Mouse (Mus musculus) gastrocnemius, adult 8-10 months (tissue): ENCODE measurements around the gene Cryga. TPM values are rescaled to one million over a fixed set of nuclear protein-coding genes. Genes with fewer than 3 reads are reported as not detected.

Experiments used
- DNase-seq, 2 experiments: peaks; one replicate each; pipeline ENCODE4 v3.0.0; 2022; ENCODE audit warnings: low spot score in 2 of 2
- total RNA-seq, 4 experiments: library from RNA; stranded (reverse); gene quantifications; 2 replicates each; pipeline ENCODE4 v1.2.4; 2022

The Cryga gene
- total RNA-seq = not detected

DNA sequence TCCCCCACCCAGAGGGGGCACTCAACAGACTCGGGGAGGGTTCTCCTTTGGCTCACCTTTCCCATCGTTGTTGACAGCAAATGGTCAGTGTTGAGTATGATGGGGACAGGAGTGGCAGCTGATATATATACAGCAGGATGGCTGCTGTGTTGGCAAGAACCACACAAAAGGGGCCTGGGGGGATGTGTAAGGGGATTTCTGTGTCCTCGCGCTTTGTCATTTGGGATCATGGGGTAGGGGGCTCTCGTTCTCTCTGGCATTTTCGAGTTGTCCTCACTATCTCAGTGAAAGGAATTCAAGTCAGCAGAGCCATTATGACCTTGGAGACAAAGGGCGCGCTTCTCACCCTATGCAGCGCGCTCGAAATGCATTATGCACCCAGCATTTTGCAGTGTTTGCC is at the start of gene Cryga:
Cryga (minus strand) TSS at position 101 of the 400 bp plus-strand sequence.
- DNase-seq = no peak

DNA sequence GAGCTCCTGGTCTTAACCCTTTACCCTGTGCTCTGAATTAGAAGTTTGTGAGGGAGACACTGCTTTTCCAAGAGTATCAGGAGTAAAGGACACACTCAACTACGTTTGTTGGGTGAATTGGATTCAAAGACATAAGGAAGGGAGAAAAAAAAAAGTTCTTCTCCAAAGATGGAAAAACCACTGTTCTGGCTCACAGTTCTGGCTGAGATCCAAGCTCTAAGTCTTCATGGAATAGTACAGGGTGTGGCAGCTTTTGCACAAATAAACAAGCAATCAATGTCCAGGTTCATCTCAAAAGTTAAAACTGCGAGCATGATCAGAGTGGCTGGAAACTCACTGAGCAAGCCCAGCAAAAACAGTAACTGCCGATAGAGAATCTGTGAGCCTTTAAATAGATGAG is 44.8 kb upstream of the Cryga start:
- no peak for DNase-seq

DNA sequence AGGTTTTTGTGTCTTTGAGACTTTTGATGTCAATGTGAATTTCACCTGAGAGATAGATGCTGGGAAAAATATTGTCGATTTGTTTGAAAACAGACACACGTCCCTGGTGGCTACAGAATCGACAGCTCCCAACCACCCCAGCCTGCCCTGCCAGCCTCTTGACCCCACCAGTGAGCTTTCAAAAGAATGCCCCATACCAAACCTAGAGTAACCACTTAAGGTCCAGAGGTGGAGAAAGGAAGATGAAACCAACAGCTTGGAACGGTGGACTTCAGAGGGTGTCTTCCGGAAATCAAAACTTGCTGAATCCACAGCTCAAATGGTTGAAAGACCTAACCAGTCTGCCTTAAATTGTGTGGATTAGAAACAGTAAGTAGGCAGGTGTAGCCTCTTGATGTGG is 44.2 kb upstream of the Cryga start:
- DNase-seq = no peak

DNA sequence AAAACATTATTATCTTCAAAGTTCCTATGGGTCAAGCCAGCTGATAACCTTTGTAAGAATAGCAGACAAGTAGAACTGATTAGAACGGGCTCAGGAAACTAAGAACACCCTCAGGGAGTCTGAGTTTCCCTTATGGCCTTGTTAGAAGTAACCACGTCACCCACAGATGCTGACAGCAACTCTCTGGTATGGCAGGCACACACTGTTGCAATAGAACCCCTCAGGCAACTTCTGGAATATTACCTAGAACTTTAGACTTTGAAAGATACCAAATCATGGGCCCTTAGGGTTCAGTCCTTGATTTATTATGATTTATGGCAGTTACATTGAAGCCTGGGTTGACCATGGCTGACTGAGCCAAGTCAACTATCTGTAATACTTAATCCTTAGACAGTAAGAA is 43.4 kb upstream of the Cryga start:
- no peak for DNase-seq

DNA sequence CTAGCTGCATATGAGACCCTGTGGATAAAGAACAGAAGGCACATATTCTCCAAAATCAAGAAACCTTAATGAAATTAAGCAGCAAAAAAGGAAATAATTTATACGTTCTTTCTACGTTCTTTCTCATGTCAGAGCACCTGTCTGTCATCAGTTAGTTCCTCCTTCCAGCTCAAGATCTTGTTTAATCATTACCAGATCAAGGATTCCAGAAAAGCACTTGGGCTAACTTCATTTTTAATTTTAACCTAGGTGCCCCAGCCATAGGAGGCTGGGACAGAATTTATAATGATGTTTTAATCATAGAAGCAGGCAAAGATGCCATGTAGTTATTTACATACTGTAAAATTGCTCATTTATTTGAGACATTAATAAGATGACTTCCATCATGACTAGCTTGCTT is 41.6 kb upstream of the Cryga start:
- DNase-seq = no peak

DNA sequence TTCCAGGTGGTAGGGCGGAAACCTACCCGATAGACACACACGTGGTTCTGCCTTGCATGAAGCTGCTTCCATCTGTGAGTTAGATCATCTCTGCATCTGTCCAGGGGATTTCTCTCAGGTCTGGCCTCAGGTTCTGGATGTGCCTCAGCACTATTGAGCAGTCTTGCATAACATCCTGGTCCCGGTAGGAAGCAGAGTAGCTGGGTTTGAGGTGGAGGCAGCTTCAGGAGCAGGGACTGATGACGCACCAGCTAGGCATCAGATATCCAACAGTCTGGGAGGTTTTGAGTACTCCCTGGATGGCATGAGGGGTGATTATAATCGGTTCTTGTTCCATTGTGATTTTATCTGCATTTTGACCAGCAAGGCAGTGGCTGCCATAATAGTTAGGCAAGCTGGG is 34.4 kb upstream of the Cryga start:
- DNase-seq = no peak

DNA sequence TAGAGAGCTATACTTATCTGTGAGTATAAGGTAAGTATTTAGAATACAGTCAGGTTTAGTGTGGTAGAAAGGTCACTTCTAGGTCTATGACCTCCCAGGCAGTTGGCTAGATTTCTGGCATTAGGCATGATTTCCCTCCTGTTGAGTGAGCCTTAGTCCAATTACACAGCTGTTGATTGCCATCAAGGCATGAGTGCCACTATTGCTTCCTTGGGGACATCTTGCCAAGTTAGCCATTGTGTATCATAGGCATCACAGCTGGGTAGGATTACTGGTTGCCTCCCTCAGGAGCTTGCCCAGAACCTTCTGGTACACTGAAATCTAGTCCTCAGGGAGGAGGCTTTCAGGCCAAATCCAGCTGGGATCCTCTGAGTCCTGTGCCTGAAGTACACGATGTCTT is 29.7 kb upstream of the Cryga start:
- DNase-seq = no peak

DNA sequence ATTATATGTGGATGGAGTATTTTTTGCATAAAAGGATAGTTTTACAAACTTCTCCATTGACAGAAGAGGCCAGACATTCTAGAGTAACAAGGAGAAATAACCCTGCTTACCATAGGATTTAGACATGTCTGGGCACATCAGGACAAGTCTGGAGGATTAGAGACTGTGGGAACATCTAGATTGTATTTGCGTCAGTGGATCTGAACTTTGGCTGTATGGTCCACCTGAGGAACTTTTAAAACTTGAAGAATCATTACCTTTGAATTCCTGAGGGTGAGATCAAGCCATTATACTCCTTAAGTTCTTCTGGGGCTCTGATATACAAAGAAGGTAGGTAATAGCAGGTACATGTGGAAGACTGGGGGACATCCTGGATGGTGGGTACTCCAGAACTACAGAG is 28.5 kb upstream of the Cryga start:
- DNase-seq = no peak

DNA sequence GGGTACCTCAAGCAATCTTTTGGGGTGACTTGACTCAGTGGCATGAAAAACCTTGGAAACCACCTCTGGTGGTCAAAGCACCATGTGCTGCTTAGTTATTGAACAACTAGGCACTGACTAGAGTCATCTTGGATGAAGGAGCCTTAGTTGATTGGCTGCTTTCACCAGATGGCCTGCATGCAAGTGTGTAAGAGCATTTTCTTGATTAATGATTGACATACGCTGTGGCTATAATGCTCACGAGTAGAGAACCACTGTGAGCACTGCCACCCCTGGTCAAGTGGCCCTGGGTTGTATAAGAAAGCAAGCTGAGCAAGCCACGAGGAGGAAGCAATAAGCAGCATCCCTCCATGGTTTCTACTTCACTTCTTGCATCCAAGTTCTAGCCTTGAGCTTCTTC is 27.1 kb upstream of the Cryga start:
- DNase-seq = no peak

DNA sequence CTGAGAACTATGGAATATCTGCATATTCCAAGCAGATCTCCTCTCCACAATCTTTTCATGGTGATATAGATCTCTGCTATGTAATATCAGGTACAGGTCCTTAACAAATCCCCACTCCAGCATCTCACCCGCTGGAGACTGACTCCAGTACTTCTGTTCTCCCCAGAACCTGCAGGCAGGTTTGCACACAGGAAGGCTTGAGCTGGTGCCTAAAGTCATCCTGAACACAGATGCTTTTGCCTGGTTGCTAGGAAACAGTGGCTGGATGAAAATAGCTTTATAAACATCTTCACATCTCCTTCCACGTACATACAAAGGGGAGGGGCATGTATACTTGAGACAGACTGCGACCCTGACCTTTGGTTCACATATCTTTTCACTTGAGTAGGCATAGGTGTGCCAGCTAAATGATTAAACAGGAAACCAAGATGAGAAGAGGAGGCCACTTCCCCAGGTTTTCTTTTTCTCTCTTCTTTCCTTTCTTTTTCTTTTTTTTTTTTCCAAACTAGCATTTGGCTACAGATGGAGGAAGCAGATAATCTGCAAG is 26.5 kb upstream of the Cryga start:
- DNase-seq = no peak

DNA sequence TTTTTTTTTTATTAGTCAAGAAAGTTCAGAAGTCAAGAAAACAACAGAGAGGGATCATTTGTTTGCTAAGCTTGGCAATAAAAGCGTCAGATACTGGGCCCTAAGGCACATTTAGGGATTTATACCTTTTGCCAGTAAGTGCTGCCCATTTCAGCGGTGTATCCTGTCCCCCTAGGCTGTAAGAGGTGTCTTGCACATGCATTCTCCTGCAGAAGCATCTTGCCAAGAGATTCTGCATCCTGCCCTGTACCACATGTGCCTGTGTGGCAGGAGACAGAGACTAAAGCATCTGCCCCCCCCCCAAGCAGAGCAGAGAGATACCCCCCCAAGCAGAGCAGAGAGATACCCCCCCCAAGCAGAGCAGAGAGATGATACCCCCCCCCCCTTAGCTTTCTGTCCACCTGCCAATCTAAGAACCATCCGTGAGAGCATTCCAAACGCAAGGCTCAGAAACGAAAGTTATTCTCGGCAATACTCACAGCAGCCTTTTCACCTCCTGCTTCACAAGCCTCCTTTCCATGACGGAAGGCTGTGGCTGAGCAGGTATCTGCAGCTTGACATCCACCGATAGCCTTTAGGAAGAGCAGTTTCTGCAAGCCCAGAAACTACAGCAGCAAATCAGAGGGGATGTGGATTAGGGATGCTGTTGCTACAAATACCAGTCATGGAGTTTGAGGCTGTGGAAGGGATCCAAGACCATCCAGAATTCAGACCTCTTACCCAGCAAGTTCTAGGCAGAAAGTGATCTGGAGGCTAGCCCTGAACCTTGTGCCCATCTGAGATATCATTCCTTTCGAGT is 19.6 kb upstream of the Cryga start, which contains the start of gene D630023F18Rik:
D630023F18Rik (minus strand) TSS at position 641 of the 799 bp plus-strand sequence.
- DNase-seq = no peak

DNA sequence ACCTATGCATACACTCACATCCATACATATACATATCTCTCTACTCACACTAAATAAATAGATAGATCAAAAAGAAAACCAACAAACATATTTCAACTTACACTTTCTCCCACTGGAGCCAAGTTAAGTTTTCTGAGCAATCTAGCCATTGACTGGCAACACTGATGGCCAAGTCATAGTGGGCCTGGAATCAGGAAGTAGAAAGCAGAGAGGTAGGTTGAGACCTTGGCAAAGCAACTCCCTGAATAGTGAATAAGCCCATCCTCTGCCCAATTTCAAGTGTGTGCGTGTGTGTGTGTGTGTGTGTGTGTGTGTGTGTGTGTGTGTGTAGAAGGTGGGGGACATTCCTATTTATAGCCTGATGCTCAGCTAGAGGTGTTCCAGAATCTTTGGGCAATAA is 16.3 kb upstream of the Cryga start, which contains the start of gene Gm28845:
Gm28845 (minus strand) TSS at position 121 of the 400 bp plus-strand sequence.
- no peak for DNase-seq

DNA sequence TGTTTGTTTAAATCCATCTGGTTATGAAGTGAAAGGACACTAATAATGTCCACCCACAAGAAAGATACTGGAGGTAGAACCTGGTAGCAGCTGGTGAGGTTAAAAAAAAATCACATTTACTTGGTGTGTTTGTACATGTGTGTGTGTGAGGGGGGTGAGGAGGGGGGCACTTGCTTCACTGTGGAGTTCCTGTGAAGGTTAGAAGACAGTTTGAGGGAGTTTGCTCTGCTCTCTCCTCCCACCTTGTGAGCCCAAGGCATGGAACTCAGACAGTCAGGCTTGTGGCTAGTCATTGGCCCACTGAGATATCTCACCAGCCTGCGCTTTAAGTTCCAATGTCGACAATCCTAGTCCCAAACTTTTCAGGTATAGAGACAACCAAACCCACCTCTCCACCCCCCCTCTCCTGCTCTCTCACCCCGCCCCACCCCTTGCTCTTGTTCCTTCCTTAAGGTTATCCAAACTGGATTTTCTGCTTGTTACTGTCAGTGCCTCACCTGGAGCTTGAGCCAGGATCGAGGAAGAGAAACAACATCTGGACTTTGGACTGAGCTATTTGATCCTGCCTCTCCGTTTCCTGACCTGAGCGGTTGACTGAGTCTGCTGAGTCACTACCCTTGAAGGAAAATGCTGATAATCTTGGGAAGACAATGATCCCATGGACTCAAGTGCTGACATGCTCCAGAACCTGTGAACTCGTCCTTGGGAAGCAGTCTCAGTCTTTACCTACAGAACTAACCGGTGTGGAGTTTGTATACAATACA is 15.2 kb upstream of the Cryga start:
- DNase-seq = no peak

DNA sequence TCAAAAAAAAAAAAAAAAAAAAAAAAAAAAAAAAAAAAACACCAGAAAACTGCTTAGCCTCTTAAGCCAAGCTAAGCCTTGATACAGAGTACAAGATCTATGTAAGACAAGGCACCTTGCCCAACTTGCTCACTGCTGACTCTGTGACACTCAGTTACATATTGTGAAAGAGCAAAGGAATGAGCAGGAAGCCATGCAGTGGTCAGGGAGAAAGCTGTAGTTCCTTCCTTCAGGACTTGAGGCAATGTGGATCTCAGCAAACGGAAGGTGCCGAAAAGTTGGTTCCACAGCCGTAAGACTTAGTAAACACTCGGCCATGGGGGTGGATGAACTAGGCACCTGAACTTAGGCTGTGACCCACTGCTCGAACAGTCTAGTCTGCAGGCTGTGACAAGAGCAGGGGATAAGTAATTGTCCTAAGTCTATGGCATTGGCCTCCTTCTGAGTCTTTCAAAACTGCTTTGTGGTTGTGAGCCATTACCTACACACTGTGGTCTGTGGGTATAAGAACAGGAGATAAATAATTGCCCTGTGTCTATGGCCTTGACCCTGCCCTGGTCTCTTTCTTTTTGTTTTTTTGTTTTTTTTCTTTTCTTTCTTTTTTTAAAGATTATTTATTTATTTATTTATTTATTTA is 10.5 kb upstream of the Cryga start:
- DNase-seq = no peak

DNA sequence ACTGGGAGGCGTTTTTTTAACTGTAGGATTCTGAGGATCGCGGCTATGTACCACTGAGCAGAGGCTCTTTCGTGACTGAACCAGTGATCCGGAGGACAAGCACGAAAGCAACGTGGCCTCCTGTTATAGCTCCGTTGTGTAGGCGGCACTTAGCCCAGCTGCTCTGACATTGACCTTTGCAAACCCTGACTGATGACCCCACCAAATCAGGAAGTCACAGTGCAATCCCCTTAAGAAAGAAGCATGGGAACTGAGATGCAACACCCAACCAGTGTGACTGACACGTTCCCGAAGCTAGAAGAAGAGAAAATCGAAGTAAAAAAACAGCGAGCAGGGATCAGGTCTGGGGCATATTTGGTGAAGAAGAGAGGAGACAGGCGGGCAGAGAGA is 9.6 kb upstream of the Cryga start:
- DNase-seq = no peak

DNA sequence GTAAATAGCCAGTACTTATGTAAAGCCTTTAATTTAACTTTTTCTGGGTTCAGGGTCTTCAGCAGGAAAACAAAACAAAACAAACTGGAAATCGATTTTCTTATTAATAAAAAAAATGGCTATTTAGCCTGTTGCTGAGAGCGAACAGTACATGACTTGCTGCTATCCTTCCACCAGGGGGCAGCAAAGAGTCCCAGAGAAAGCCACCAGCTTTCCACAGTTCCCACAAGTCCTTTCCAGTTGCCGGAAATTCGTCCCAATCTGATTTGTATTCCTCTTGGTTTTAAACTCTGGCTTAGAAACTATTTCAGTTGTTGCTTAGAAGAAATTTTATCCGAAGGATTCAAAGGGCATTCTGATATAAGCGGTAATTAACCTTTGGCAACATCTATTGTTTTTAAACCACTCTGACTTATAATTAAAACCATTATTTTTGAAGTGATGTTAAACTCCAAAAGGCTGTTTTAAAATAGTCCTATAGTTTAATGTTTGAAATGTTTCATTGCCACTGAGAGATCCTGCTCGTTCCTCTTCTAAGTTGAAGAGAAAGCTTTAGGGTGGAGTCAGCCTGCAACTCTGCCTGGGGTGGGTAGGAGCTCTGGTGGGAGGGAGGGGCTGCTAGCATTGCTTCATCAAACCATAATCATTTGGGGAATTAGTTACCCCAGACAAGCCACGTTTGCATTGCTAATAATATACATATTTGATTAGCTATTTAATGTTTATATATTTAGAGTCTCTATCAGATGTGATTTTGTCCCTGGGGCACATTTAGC is 9.0 kb upstream of the Cryga start:
- DNase-seq = peak; percentile 36 to 41

DNA sequence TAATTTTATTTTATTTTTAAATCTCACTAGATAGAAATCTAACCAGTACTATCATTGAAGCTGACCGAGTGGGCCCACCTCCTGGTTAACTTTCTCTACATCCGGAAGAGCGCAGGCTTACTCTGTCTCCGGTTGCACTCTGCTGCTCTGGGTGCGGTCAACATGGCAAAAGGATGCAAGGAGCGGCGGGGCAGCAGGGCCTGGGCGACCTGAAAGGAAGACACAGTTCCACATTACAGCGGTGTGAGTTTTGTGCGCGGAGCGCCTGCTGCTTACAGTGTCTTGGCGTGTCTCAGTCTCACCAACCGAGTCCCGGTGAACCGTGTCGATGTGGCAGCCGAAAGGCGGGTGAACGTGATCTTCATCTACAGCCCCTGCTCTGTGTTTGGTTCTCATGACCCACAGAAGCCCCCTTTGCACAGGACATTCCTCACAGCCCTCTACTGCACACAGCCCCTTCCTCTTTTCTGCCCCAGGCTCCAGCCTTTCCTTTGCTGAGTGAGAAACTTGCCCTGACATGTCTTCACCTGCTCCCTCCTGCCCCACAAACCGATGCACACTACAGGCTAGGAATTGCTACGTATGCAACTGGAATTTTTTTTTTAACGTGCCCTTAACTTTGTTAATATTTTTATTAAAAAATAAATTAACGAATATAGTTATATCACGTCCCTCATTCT is 6.7 kb upstream of the Cryga start:
- DNase-seq = no peak

DNA sequence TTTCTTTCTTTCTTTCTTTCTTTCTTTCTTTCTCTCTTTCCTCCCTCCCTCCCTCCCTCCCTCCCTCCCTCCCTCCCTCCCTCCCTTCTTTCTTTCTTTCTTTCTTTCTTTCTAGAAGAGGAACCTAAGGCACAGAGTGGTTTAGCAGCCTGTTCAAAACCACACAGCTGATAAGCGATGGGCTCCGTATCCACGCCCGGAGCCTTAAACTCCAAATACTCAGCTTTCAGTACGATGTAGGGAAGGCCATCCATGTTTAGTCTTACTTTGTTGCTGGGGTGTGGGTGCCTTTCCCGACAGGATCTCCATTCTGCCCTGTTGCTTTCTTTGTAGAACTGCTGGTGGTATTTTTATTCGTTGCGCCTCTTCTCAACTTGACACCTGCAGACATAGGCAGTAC is 6.0 kb upstream of the Cryga start:
- DNase-seq = no peak

DNA sequence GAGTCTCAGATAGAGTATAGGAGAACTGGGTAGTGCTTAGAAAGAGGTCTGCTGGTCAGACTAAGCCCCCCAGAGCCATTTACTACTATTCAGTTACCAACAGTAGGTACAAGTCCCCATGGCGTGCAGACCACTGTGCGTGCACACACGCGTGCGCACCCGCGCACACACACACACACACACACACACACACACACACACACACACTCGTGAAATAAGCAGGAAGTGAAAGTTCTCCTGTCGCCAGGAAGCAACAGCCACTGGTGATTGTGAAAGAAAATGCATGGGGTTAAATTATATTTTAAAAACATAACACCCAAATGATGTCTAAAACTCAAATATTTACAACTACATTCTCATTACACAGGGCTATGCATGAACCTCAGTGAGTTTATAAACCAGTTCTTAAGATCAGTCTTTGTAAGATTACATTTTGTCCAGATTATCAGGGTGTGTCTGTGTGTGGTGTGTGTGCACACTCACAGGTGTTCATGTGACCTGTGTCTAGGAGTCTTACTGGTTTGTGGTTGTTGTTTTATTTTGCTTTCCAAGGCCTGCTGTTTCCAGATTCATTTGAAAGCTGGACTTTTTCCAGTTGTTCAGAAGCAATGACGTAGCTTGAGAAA is 4.6 kb upstream of the Cryga start:
- no peak for DNase-seq

DNA sequence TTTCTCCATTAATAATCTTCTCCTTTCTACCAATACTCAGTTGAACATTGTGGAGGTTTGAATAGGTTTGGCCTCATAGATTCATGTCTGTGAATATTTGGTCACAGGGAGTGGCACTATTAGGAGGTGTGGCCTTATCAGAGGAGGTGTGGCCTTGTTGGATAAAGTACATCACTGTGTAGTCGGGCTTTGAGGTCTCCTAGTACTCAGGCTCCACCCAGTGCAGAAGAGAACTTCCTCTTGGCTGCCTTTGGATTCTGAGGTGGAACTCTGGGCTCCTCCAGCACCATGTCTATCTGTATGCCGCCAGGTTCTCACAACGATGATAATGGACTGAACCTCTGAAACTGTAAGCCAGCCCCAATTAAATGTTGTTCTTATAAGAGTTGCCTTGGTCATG is 6.2 kb downstream of the Cryga start:
- DNase-seq = no peak
